Mouse (Mus musculus) hindbrain, embryonic 14.5 days (tissue): ENCODE results near the gene U2surp. TPM values are rescaled to one million over a fixed set of nuclear protein-coding genes. Genes with fewer than 3 reads are reported as not detected.

ENCODE experiments used
- ATAC-seq: fragments of 200-750 bp; cut with Nextera tagmentation; 2 replicates; pipeline ENCODE4 v1.8.0; 2017; ENCODE audit warnings: moderate number of reproducible peaks, mild to moderate bottlenecking, moderate TSS enrichment, moderate library complexity; ENCODE audit not compliant: low FRiP score
- DNase-seq: peaks from one replicate; pipeline ENCODE4 v3.0.0-alpha.2; 2015; ENCODE audit warnings: low spot score
- H3K27ac ChIP-seq: fragments of 300-500 bp; sonication (generic); 2 replicates; pipeline ENCODE4 v1.5.1; 2014; ENCODE audit warnings: mild to moderate bottlenecking, moderate library complexity
- H3K27me3 ChIP-seq: fragments of 300-500 bp; sonication (generic); 2 replicates; pipeline ENCODE4 v1.6.1; 2014; ENCODE audit warnings: mild to moderate bottlenecking, low read length, mixed read lengths; ENCODE audit not compliant: control insufficient read depth, insufficient read depth
- H3K36me3 ChIP-seq: fragments of 300-500 bp; sonication (generic); replicated peaks from 2 replicates; pipeline ENCODE4 v1.6.1; 2014; ENCODE audit not compliant: control insufficient read depth, insufficient read depth
- H3K4me1 ChIP-seq: fragments of 300-500 bp; sonication (generic); replicated peaks from 2 replicates; pipeline ENCODE4 v1.6.1; 2014; ENCODE audit warnings: antibody characterized with exemption, low read length, mixed read lengths; ENCODE audit not compliant: control insufficient read depth, insufficient read depth
- H3K4me2 ChIP-seq: fragments of 300-500 bp; sonication (generic); replicated peaks from 2 replicates; pipeline ENCODE4 v1.6.1; 2014; ENCODE audit warnings: mild to moderate bottlenecking, moderate library complexity
- H3K4me3 ChIP-seq: fragments of 300-500 bp; sonication (generic); replicated peaks from 2 replicates; pipeline ENCODE4 v1.5.1; 2014; ENCODE audit warnings: mild to moderate bottlenecking, low read length
- H3K9ac ChIP-seq: fragments of 300-500 bp; sonication (generic); 2 replicates; pipeline ENCODE4 v1.6.1; 2014
- H3K9me3 ChIP-seq: fragments of 300-500 bp; sonication (generic); 2 replicates; pipeline ENCODE4 v1.6.1; 2016; ENCODE audit warnings: low read length; ENCODE audit not compliant: control insufficient read depth
- WGBS: fragments of 180-500 bp; shearing (Covaris S2); extraction: QIAGEN DNeasy Blood & Tissue Kit; methylation state at CpG from one replicate; pipeline ENCODE4 v1.1.7; 2014; 5-methylcytosine and 5-hydroxymethylcytosine counted together
- polyA plus RNA-seq: library from polyadenylated mRNA; unstranded; fragments of >200 nt; fragmentation: Nextera tagmentation; extraction: Ambion mirVana; gene quantifications from 2 replicates; pipeline ENCODE4 v1.2.1, GENCODE M21; 2014

U2surp gene
- polyA plus RNA-seq, 1 experiment from 2014 or later, result 119 TPM

DNA sequence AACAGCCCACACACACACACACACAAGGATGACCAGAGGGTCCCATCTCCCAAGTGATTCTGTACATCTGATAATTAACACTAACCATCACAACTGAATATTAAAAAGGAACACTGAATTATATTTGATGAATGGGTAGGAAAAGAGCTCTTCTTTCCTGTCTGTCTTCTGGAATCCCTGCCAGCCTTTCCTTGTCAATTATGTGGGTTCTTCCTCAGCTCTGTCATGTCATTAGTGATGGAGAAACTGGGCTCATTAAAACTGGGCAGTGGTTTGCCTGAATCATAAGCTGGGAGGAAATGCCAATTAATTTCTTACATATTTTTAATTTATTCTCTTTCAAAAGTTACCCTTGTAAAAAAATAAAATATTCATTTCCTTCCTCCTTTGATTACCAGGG lies 29.4 kb upstream of the U2surp start:
- Histone ChIP-seq H3K36me3 (no peaks in the 10 kb centered on the region), H3K4me1 (0 out of 2 replicates have a peak, but pooled peaks cover 3% of the 10 kb centered on the region)
- no peak for DNase-seq

DNA sequence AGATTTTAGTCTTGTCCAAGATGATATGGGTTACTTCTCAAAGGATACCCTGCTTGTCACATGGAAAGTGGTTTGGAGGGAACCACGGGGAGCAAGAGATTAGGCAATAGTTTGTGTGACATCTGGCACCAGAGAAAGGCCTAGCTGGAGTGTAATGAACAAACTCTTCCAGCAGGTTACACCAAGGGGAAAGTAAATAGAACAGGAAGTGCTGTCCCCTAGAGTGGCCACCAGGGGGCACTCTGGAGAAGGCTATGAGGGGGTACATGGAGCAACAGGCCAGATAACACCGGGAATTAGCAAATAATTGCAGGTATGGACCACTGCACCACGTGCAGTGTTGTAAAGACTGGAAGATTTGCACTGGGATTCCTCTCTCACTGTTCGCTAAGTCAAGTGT lies 28.7 kb upstream of the U2surp start:
- Histone ChIP-seq H3K36me3 (no peaks in the 10 kb centered on the region), H3K4me2 (no peak overlapping the region), H3K27ac (no peak overlapping the region), H3K9ac (no peak overlapping the region), H3K27me3 (no peaks in the 10 kb centered on the region), H3K9me3 (no peaks in the 10 kb centered on the region), H3K4me3 (no peak overlapping the region), H3K4me1 (0 out of 2 replicates have a peak, but pooled peaks cover 3% of the 10 kb centered on the region)
- DNase-seq (no peak), ATAC-seq (no peak)
- 71% methylated on average over 4 of the region's 4 CpGs for WGBS

More for the DNA sequence above, 29.4 kb upstream of the U2surp start:
- no peak overlapping the region for H3K9ac ChIP-seq
- no peak overlapping the region for H3K4me2 ChIP-seq
- no peak overlapping the region for H3K27ac ChIP-seq
- H3K4me3 ChIP-seq, result no peak overlapping the region
- no peaks in the 10 kb centered on the region for H3K9me3 ChIP-seq
- no peaks in the 10 kb centered on the region for H3K27me3 ChIP-seq
- no peak for ATAC-seq

DNA sequence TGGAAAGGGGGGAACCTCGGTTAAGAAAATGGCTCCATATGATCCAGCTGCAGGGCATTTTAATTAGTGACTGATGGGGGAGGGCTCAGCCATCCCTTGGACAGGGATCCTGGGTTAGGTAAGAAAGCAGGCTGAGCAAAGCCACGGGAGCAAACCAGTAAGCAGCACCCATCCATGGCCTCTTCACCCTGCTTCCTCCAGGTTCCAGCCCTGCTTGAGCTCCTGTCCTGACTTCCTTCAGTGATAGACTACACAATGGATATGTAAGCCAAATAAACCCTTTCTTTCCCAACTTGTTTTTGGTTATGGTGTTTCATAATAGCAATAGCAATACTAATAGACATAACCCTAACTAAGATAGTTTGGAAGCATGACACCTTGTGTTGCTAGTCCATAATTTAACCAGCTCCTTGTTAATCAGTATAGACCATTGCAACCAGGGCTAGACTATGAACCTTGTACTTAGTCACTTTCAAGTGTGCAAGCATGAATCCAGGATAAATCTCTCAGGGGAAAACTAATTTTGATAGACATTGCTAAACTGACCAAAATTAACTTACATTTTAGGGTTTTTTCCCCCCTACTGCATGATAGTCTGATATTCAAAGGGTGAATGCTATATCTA lies 27.5 kb upstream of the U2surp start:
- no peaks in the 10 kb centered on the region for H3K36me3 ChIP-seq
- ATAC-seq (no peak), DNase-seq (no peak)
- H3K9ac ChIP-seq, result no peak overlapping the region
- no peaks in the 10 kb centered on the region for H3K9me3 ChIP-seq
- no peak overlapping the region for H3K4me2 ChIP-seq
- H3K4me3 ChIP-seq, result no peak overlapping the region
- H3K4me1 ChIP-seq, result 0 out of 2 replicates have a peak, but pooled peaks cover 3% of the 10 kb centered on the region
- no peaks in the 10 kb centered on the region for H3K27me3 ChIP-seq
- WGBS, result 77% methylated on average over 2 of the region's 2 CpGs
- no peak overlapping the region for H3K27ac ChIP-seq

DNA sequence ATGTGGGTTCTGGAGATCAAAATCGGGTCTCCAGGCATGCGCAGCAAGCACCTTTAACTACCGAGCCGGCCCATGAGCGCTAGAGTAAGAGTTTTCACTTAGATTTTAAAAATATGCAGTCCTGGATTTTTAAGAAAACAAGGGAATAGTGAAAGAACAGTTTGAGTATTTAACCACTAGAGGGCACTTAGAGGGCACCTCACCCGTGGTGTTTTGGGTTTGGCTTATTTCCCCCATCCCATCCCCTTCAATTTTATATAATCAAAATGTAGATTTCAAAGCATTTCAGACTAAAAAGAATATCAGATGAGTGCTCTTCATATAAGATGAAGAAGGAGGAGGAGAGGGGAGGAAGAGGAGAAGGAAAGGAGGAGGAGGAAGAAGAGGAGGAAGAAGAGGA lies 22.0 kb upstream of the U2surp start:
- Histone ChIP-seq H3K4me2 (no peak overlapping the region), H3K27ac (no peak overlapping the region), H3K9ac (no peak overlapping the region), H3K27me3 (no peaks in the 10 kb centered on the region), H3K9me3 (no peaks in the 10 kb centered on the region), H3K4me1 (no peaks in the 10 kb centered on the region), H3K36me3 (no peaks in the 10 kb centered on the region), H3K4me3 (no peak overlapping the region)
- DNase-seq (peak; percentile 59), ATAC-seq (no peak)
- WGBS, result 46% methylated on average over 6 of the region's 6 CpGs

GRCm38 (mm10) chr9:95531144-95531543 lies 19.3 kb upstream of the U2surp start:
- WGBS, result 46% methylated on average over 3 of the region's 3 CpGs
- H3K36me3 ChIP-seq, result no peaks in the 10 kb centered on the region
- H3K27ac ChIP-seq, result no peak overlapping the region
- H3K9me3 ChIP-seq, result no peaks in the 10 kb centered on the region
- H3K27me3 ChIP-seq, result no peaks in the 10 kb centered on the region
- ATAC-seq (no peak), DNase-seq (no peak)
- H3K9ac ChIP-seq, result no peak overlapping the region
- H3K4me3 ChIP-seq, result no peak overlapping the region
- no peak overlapping the region for H3K4me2 ChIP-seq
- H3K4me1 ChIP-seq, result no peaks in the 10 kb centered on the region

GRCm38 (mm10) chr9:95527676-95528075 lies 15.9 kb upstream of the U2surp start:
- DNase-seq (no peak), ATAC-seq (no peak)
- Histone ChIP-seq H3K27ac (no peak overlapping the region), H3K9me3 (no peaks in the 10 kb centered on the region), H3K27me3 (no peaks in the 10 kb centered on the region), H3K36me3 (no peaks in the 10 kb centered on the region), H3K4me2 (no peak overlapping the region), H3K9ac (no peak overlapping the region), H3K4me3 (no peak overlapping the region), H3K4me1 (no peaks in the 10 kb centered on the region)
- WGBS, result 69% methylated on average over 2 of the region's 2 CpGs

DNA sequence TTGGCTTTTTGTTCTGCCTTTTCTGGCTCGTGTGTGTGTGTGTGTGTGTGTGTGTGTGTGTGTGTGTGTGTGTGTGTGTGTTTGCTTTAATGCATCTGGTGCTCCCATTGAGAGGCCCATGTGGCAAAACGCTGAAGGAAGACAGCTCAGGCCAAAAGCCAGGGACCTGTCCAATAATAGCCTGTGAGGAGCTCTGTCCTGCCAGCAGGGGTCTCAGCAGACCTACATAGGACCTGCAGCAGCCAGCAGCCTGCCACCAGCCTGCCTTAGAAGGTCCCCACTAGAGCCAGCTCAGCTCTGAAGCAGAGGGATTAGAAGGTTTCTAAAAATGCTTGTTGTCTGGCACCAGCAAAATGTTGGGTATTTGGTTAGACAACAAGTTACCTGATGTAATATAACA lies 14.2 kb upstream of the U2surp start:
- Histone ChIP-seq H3K27me3 (no peaks in the 10 kb centered on the region), H3K9me3 (no peaks in the 10 kb centered on the region), H3K36me3 (no peaks in the 10 kb centered on the region), H3K27ac (no peak overlapping the region), H3K9ac (no peak overlapping the region), H3K4me1 (no peaks in the 10 kb centered on the region), H3K4me2 (no peak overlapping the region), H3K4me3 (no peak overlapping the region)
- ATAC-seq (peak; percentile 79; the same call in 1 of the 2 replicates), DNase-seq (peak; percentile 49)
- WGBS, result 21% methylated on average over 2 of the region's 2 CpGs

DNA sequence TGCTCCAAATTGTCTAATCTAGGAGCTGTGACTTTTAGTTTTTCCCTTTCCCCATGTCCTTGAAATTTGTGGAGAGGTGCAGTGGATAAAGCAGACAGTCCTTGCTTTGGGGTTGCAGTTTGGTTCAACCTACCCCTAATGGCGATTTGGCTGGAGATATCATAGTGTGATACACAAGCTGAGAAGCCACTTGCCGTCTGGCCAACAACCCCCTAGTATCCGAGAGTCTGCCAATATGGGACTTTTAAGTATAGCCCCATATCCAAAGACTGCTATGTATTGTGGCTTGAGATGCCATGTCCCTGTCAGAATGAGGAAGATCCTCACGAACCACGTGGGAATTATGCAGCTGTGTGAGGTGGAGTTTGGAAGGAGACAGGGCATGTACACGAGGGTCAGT lies 13.6 kb upstream of the U2surp start:
- Histone ChIP-seq H3K4me3 (no peak overlapping the region), H3K4me2 (no peak overlapping the region), H3K27ac (no peak overlapping the region), H3K36me3 (no peaks in the 10 kb centered on the region), H3K4me1 (no peaks in the 10 kb centered on the region), H3K9ac (no peak overlapping the region), H3K27me3 (no peaks in the 10 kb centered on the region), H3K9me3 (no peaks in the 10 kb centered on the region)
- ATAC-seq, result no peak
- DNase-seq, result no peak
- 80% methylated on average over 6 of the region's 6 CpGs for WGBS

- ATAC-seq, result no peak
- DNase-seq, result no peak
- Histone ChIP-seq H3K4me2 (no peak overlapping the region), H3K9me3 (no peaks in the 10 kb centered on the region), H3K9ac (no peak overlapping the region), H3K4me3 (no peak overlapping the region), H3K4me1 (no peaks in the 10 kb centered on the region), H3K27me3 (no peaks in the 10 kb centered on the region), H3K36me3 (no peaks in the 10 kb centered on the region), H3K27ac (no peak overlapping the region)
- WGBS, result 89% methylated on average over 2 of the region's 2 CpGs
Measured at GRCm38 (mm10) chr9:95522561-95522960, 10.8 kb upstream of the U2surp start.

- Histone ChIP-seq H3K27me3 (no peaks in the 10 kb centered on the region), H3K4me3 (no peak overlapping the region), H3K9me3 (no peaks in the 10 kb centered on the region), H3K36me3 (no peaks in the 10 kb centered on the region), H3K4me1 (no peaks in the 10 kb centered on the region), H3K9ac (no peak overlapping the region), H3K4me2 (no peak overlapping the region), H3K27ac (no peak overlapping the region)
- WGBS, result 59% methylated on average over 10 of the region's 10 CpGs
- no peak for ATAC-seq
- no peak for DNase-seq
Measured at GRCm38 (mm10) chr9:95521566-95521965, 9.8 kb upstream of the U2surp start.
